Mouse (Mus musculus) T-cell, adult 66 days (primary cell): ENCODE data around the gene Wbp1l. TPM values are rescaled to one million over a fixed set of nuclear protein-coding genes. Genes with fewer than 3 reads are reported as not detected.

Source experiments
- total RNA-seq, 2 experiments: library from RNA; stranded (reverse); gene quantifications; 3 replicates in 1 of 2; 4 replicates in 1 of 2; pipeline ENCODE4 v1.2.4; 2023

Gene Wbp1l
- total RNA-seq: 10 to 100 TPM; 65.0 to 73.3 TPM

GRCm38 (mm10) chr19:46598720-46599252 is at the start of gene Wbp1l:
TSS of gene Wbp1l (plus strand) at chr19:46599084.

GRCm38 (mm10) chr19:46572951-46573937 is 25.6 kb upstream of the Wbp1l start, which contains the start of the genes Arl3 and Sfxn2:
TSS of gene Arl3 (minus strand) at chr19:46573198.
TSS of gene Sfxn2 (plus strand) at chr19:46573365.

GRCm38 (mm10) chr19:46672766-46673418 is 74.0 kb downstream of the Wbp1l start, which contains the start of gene Cyp17a1:
TSS of gene Cyp17a1 (minus strand) at chr19:46673172.

GRCm38 (mm10) chr19:46689460-46690372 is 90.8 kb downstream of the Wbp1l start, which contains the start of gene Borcs7:
TSS of gene Borcs7 (plus strand) at chr19:46689906.

Other genes with a start within 250 kb of the Wbp1l start
- gene 2310034G01Rik, start 248.8 kb upstream of the Wbp1l start, total RNA-seq: not detected
- 100 to 1,000 TPM; 104 to 112 TPM for gene Actr1a, start 203.3 kb upstream of the Wbp1l start, total RNA-seq
- gene Sufu, start 202.2 kb upstream of the Wbp1l start, total RNA-seq: 10 to 100 TPM; 37.4 to 38.4 TPM
- 10 to 100 TPM; 63.2 to 64.5 TPM for gene Trim8, start 97.4 kb upstream of the Wbp1l start, total RNA-seq
- 10 to 100 TPM; 12.5 to 13.7 TPM for gene Arl3, start 25.9 kb upstream of the Wbp1l start, total RNA-seq
- gene Sfxn2, start 25.7 kb upstream of the Wbp1l start, total RNA-seq: 10 to 100 TPM; 13.4 to 15.7 TPM
- gene Cyp17a1, start 74.1 kb downstream of the Wbp1l start, total RNA-seq: not detected
- gene Borcs7, start 90.8 kb downstream of the Wbp1l start, total RNA-seq: 1 to 10 TPM; 4.0 to 5.3 TPM
- gene As3mt, start 108.4 kb downstream of the Wbp1l start, total RNA-seq: 10 to 100 TPM; 25.3 to 27.8 TPM
- gene Cnnm2, start 162.5 kb downstream of the Wbp1l start, total RNA-seq: 1 to 10 TPM; 7.4 to 8.8 TPM